Mouse (Mus musculus) G1E-ER4 (cell line): Measurements from ENCODE around the gene Dmac1. TPM values are rescaled to one million over a fixed set of nuclear protein-coding genes. Genes with fewer than 3 reads are reported as not detected.

ENCODE experiments used
- GATA1 ChIP-seq: IDR thresholded peaks from one replicate; pipeline ENCODE4 v1.8.0; 2012; ENCODE audit warnings: low read length, inconsistent platforms
- polyA plus RNA-seq: library from polyadenylated mRNA; stranded (reverse); fragments of >175 nt; gene quantifications from 2 replicates; pipeline ENCODE4 v1.2.3, GENCODE M21; 2012

The Dmac1 gene
- polyA plus RNA-seq, 1 experiment: 280 TPM

DNA sequence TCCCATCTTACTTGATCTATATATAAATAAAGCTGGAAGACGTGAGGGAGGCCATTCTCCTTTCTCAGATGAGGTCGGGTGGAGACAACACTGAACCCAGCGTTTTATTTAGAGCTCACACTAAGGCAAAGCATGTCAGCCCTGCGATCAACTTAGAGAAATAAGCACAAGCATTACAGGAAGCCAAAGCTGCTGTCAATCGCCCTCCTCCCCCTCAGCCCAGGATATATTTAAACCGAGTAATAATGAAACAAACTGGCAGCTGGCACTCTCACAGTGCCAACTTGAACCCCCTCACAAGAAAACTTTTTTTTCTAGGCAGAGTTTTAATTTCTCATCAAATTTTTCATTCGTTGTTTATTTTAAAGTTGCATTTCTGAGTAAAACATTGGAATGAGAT, 15.7 kb downstream of the Dmac1 start:
- TF ChIP-seq GATA1: no peak

DNA sequence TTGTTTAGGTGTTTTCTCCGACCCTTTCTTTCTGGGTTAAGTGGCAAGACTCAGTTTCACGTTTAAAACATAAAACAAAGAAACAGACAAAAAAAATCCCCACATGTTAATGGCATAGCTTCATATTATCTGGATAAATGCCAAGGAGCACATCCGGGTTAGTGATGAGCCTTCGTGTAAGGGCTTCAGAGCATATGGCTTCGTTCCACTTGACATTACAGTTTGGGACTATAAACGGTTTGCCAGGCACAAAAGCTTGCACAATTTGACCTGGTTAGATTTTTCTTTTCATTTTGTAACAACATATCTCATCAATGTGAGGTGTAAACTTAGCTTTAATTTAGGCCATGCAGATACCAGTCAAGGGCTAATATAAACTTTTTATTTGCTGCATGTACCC, 17.9 kb downstream of the Dmac1 start:
- TF ChIP-seq GATA1: no peak

DNA sequence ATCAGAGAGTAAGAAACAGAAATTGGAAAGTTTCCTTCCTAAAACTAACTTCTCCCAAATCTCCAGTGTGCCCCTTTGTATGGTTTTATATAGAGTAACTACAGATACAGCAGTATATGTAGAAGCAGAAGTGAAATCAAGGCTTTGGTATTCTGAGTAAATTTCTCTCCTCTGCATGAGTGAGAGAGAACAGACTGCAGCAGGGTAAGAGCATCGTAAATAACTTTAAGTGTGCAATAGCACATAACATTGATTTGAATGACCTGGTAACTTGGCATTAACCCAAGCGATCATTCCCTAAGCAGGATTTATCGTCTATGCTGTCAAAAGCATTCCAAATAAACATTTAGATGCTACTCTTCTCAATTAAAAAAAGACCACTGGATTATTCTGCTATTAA, 18.7 kb downstream of the Dmac1 start:
- TF ChIP-seq GATA1: no peak
